Mouse (Mus musculus): ENCODE results near the gene Ppp5c.

Ppp5c gene

GRCm38 (mm10) chr7:16982859-16983568 is 44.7 kb downstream of the Ppp5c start, which contains the start of gene Gm42372:
Gene Gm42372 (plus strand): TSS chr7:16983086.
- DNase-seq (ENCODE audit: low spot score in 2 of 2), result peak in 1 of 2 experiments; percentile 69

- DNase-seq (ENCODE audit: low spot score in 2 of 2), result peak in 1 of 2 experiments; percentile 64
These were observed 47.4 kb downstream of the Ppp5c start for GRCm38 (mm10) chr7:16980348-16980747.

GRCm38 (mm10) chr7:16978593-16978992 is 49.1 kb downstream of the Ppp5c start:
- no peak for DNase-seq (ENCODE audit: low spot score in 2 of 2)

GRCm38 (mm10) chr7:16978173-16978572 is 49.6 kb downstream of the Ppp5c start:
- DNase-seq (ENCODE audit: low spot score in 2 of 2), result no peak

GRCm38 (mm10) chr7:16976298-16976697 is 51.4 kb downstream of the Ppp5c start:
- no peak for DNase-seq (ENCODE audit: low spot score in 2 of 2)

DNA sequence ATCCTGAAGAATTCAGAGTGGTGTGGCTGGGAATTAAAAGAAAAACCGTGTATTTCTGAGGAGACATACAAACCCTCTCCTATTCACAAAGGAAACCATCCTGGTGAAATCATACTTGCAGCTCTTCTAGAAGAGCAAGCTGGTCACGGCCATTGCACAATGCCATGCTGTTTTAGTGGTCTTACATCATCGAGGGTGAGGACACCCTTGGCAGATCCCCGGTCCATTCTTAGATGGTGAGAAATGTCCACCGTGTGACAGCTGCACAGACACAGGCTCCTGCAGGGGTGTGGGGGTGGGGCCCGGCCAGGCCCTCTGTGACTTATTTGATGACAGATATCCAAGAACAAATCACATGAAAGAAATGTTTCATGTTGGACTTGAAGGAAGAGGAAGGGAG is 53.7 kb downstream of the Ppp5c start:
- no peak for DNase-seq (ENCODE audit: low spot score in 2 of 2)

GRCm38 (mm10) chr7:16971160-16971559 is 56.6 kb downstream of the Ppp5c start:
- DNase-seq (ENCODE audit: low spot score in 2 of 2), result no peak

DNA sequence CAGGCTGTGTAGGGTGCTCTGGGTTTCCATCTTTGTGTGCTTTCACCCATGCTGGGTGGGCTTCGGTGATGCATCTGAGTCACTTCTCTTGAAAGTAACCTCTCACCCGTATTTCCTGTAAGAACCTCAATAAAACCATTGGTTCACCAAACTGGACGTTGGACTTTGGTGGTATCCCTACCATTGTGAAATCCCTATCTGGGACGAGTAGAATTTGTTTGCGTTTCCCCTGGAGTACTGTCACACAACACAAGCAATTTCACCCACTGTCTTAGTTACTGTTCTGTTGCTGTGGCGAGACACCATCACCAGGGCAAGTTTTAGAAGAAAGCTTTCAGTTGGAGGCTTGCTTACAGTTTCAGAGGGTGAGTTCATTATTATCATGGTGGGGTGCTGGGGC is 59.3 kb downstream of the Ppp5c start:
- DNase-seq (ENCODE audit: low spot score in 2 of 2), result no peak

DNA sequence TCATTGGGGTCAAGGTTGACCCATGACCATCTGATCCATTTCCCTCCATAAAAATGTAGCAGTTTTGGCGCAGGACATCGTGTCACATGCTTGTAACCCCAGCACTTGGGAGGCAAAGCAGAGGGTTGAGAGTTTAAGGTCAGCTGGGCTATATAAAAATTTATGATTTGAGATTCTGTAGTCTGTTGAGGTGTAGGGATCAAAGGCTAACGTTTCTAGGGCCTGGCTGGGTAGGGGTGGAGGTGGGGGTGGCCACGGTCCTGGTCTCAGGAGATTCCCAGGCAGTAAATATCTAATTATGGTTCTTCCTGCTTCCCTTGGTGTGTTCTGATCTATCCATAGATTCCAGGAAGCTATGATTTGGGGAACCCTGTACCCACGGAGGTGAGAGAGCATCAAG is 66.0 kb downstream of the Ppp5c start:
- DNase-seq (ENCODE audit: low spot score in 2 of 2), result no peak

DNA sequence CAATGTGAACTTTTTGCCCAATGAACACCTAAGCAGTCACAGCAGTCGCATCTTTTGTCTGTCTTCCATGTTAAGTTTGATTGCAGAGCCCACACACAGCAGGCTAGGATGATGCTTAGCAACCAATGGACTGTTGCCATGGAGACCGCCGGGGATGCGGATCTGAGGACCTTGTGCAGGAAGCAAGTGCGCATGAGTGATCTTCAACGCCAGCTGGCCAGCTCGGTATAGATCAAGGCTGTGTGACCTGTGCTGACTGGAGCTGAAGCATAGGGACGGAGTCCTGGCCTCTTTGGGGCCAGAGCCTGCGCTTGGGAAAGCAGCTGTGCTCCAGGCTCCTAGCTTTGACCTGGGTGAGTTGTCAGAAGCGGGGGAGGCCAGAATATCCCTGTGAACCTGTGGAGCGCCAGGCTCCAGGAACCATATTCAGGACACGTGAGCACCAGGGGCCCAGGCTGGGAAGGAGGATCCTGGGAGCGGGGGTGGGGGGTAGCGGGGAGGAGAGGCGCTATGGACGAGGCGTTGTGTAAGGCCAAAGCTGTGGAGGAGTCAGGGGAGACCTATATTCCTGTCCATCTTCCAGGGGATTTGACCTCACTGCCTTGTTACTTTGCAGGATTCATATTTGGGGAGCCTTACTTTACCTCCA is 68.1 kb downstream of the Ppp5c start, which contains the start of gene Pnmal1:
Pnmal1 (plus strand) TSS at position 141 of the 649 bp plus-strand sequence.
- DNase-seq (ENCODE audit: low spot score in 2 of 2), result no peak

GRCm38 (mm10) chr7:16956410-16957265 is 71.1 kb downstream of the Ppp5c start:
- DNase-seq (ENCODE audit: low spot score in 2 of 2), result no peak

DNA sequence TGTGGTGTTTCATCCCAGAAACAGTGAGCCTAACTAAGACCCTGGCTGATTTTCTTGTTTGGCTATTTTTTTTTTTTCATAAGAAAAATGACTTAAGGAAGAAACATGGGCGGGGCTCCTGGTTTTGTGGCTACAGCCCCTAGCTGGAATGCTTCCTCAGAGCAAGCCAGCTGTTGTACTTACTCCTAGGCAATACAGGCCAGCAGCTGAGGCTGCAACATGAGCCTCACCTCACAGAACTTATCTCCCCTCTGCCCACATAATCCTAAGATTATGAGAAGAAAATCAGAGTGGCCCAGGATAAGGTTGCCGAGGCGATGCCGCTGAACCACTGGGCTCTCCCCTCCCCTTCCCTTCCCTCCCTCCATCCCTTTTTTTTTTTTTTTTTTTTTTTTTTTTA is 72.0 kb downstream of the Ppp5c start:
- DNase-seq (ENCODE audit: low spot score in 2 of 2), result no peak
